Mouse (Mus musculus) large intestine, adult 2 months (tissue): ENCODE measurements around the gene Cend1. TPM values are rescaled to one million over a fixed set of nuclear protein-coding genes. Genes with fewer than 3 reads are reported as not detected.

ENCODE experiments used
- DNase-seq: peaks from one replicate; pipeline ENCODE4 v3.0.0-alpha.2; 2012; ENCODE audit warnings: low read depth, low spot score
- WGBS: fragments of 180-500 bp; shearing (Covaris S2); methylation state at CpG from one replicate; pipeline ENCODE4 v1.1.7; 2018; 5-methylcytosine and 5-hydroxymethylcytosine counted together
- polyA plus RNA-seq: library from polyadenylated mRNA; depleted of rRNA; stranded (reverse); fragments of >200 nt; gene quantifications from 2 replicates; pipeline ENCODE4 v1.2.3, GENCODE M21; 2012; rRNA removed

The Cend1 gene
- 2.0 and 2.9 TPM in 2 replicates for polyA plus RNA-seq

GRCm38 (mm10) chr7:141429310-141429709 is at the start of gene Cend1:
Cend1 (minus strand) TSS chr7:141429491.
- no peak for DNase-seq

GRCm38 (mm10) chr7:141478270-141478748 is 49.0 kb upstream of the Cend1 start:
- DNase-seq = no peak

More at GRCm38 (mm10) chr7:141429310-141429709, at the start of gene Cend1:
- WGBS = 22% methylated on average over 19 of the region's 19 CpGs

GRCm38 (mm10) chr7:141477578-141478269 is 48.4 kb upstream of the Cend1 start:
- DNase-seq = no peak

More at GRCm38 (mm10) chr7:141478270-141478748, 49.0 kb upstream of the Cend1 start:
- 44% methylated on average over 5 of the region's 5 CpGs for WGBS

GRCm38 (mm10) chr7:141476981-141477370 is 47.7 kb upstream of the Cend1 start:
- no peak for DNase-seq

More at GRCm38 (mm10) chr7:141477578-141478269, 48.4 kb upstream of the Cend1 start:
- 35% methylated on average over 4 of the region's 4 CpGs for WGBS

GRCm38 (mm10) chr7:141476226-141476980 is 47.1 kb upstream of the Cend1 start:
- no peak for DNase-seq
- WGBS = 3% methylated on average over 17 of the region's 17 CpGs

More at GRCm38 (mm10) chr7:141476981-141477370, 47.7 kb upstream of the Cend1 start:
- 9% methylated on average over 7 of the region's 7 CpGs for WGBS

- no peak for DNase-seq
- under 1% methylated on average over 12 of the region's 12 CpGs for WGBS
Measured at GRCm38 (mm10) chr7:141475805-141476158, 46.5 kb upstream of the Cend1 start.

- no peak for DNase-seq
- under 1% methylated on average over 87 of the region's 87 CpGs for WGBS
Measured at GRCm38 (mm10) chr7:141475011-141475804, 45.9 kb upstream of the Cend1 start, which contains the start of the genes Polr2l and Tspan4. Polr2l (minus strand) TSS chr7:141475132. Tspan4 (plus strand) TSS chr7:141475240.

- WGBS = 4% methylated on average over 5 of the region's 5 CpGs
- no peak for DNase-seq
Measured at GRCm38 (mm10) chr7:141474160-141474559, 44.9 kb upstream of the Cend1 start.

GRCm38 (mm10) chr7:141472763-141473162 is 43.5 kb upstream of the Cend1 start:
- WGBS = 84% methylated on average over 6 of the region's 6 CpGs
- DNase-seq = no peak

GRCm38 (mm10) chr7:141472226-141472625 is 42.9 kb upstream of the Cend1 start:
- 68% methylated on average over 6 of the region's 6 CpGs for WGBS
- no peak for DNase-seq

GRCm38 (mm10) chr7:141471236-141471635 is 41.9 kb upstream of the Cend1 start:
- DNase-seq = no peak
- 86% methylated on average over 1 of the region's 1 CpGs for WGBS

- 92% methylated on average over 10 of the region's 10 CpGs for WGBS
Measured at GRCm38 (mm10) chr7:141470637-141470944, 41.3 kb upstream of the Cend1 start.

GRCm38 (mm10) chr7:141469901-141470636 is 40.8 kb upstream of the Cend1 start:
- no peak for DNase-seq
- 93% methylated on average over 18 of the region's 18 CpGs for WGBS

More at GRCm38 (mm10) chr7:141470637-141470944, 41.3 kb upstream of the Cend1 start:
- no peak for DNase-seq

GRCm38 (mm10) chr7:141469352-141469751 is 40.1 kb upstream of the Cend1 start:
- no peak for DNase-seq
- 89% methylated on average over 6 of the region's 6 CpGs for WGBS

GRCm38 (mm10) chr7:141468522-141469211 is 39.4 kb upstream of the Cend1 start:
- no peak for DNase-seq
- 3% methylated on average over 8 of the region's 8 CpGs for WGBS

GRCm38 (mm10) chr7:141468164-141468521 is 38.9 kb upstream of the Cend1 start:
- no peak for DNase-seq
- 4% methylated on average over 5 of the region's 5 CpGs for WGBS

GRCm38 (mm10) chr7:141467230-141468030 is 38.1 kb upstream of the Cend1 start, which contains the start of gene Cd151:
Cd151 (plus strand) TSS chr7:141467392.
- under 1% methylated on average over 52 of the region's 52 CpGs for WGBS
- DNase-seq = no peak

- 57% methylated on average over 10 of the region's 10 CpGs for WGBS
- no peak for DNase-seq
Measured at GRCm38 (mm10) chr7:141466607-141467148, 37.4 kb upstream of the Cend1 start.
